Mouse (Mus musculus): ENCODE measurements around the gene Brd2.

The Brd2 gene

GRCm38 (mm10) chr17:34078148-34078547, 44.3 kb downstream of the Brd2 start:
- Histone ChIP-seq H3K4me1 (replicated peaks; ENCODE audit: low read depth, low read length) (peaks cover 43% of the 10 kb centered on the region), H3K4me3 (replicated peaks; ENCODE audit: low read length) (no peak overlapping the region), H3K36me3 (ENCODE audit: insufficient read depth, low read length) (no peaks in the 10 kb centered on the region), H3K27me3 (ENCODE audit: insufficient read depth, low read length) (peaks cover 33% of the 10 kb centered on the region), H3K9me3 (ENCODE audit: low read length) (no peaks in the 10 kb centered on the region)
- no peak for TF ChIP-seq POU5F1 (IDR thresholded peaks at IDR 0.05; ENCODE audit: borderline replicate concordance, low read length)
- no peak for TF ChIP-seq NANOG (IDR thresholded peaks at IDR 0.05; ENCODE audit: borderline replicate concordance, low read length)
- no peak for TF ChIP-seq CTCF (conservative IDR thresholded peaks at IDR 0.05; ENCODE audit: low read length)

GRCm38 (mm10) chr17:34077549-34077948, 44.9 kb downstream of the Brd2 start:
- H3K9me3 ChIP-seq (ENCODE audit: low read length): no peaks in the 10 kb centered on the region
- no peak for TF ChIP-seq POU5F1 (IDR thresholded peaks at IDR 0.05; ENCODE audit: borderline replicate concordance, low read length)
- peak; percentile 83 for TF ChIP-seq CTCF (conservative IDR thresholded peaks at IDR 0.05; ENCODE audit: low read length)
- TF ChIP-seq NANOG (IDR thresholded peaks at IDR 0.05; ENCODE audit: borderline replicate concordance, low read length): no peak
- peaks cover 33% of the 10 kb centered on the region for H3K27me3 ChIP-seq (ENCODE audit: insufficient read depth, low read length)
- H3K36me3 ChIP-seq (ENCODE audit: insufficient read depth, low read length): no peaks in the 10 kb centered on the region
- H3K4me1 ChIP-seq (replicated peaks; ENCODE audit: low read depth, low read length): peaks cover 37% of the 10 kb centered on the region
- no peak overlapping the region for H3K4me3 ChIP-seq (replicated peaks; ENCODE audit: low read length)

- Histone ChIP-seq H3K4me1 (replicated peaks; ENCODE audit: low read depth, low read length) (peaks cover 31% of the 10 kb centered on the region), H3K27me3 (ENCODE audit: insufficient read depth, low read length) (peaks cover 33% of the 10 kb centered on the region), H3K4me3 (replicated peaks; ENCODE audit: low read length) (no peak overlapping the region), H3K36me3 (ENCODE audit: insufficient read depth, low read length) (no peaks in the 10 kb centered on the region), H3K9me3 (ENCODE audit: low read length) (peaks cover 4% of the 10 kb centered on the region; the same call in 1 of the 2 replicates)
- no peak for TF ChIP-seq NANOG (IDR thresholded peaks at IDR 0.05; ENCODE audit: borderline replicate concordance, low read length)
- TF ChIP-seq CTCF (conservative IDR thresholded peaks at IDR 0.05; ENCODE audit: low read length): peak; percentile 91
Observed at GRCm38 (mm10) chr17:34075271-34075670, 47.2 kb downstream of the Brd2 start.

GRCm38 (mm10) chr17:34072091-34072490, 50.3 kb downstream of the Brd2 start:
- H3K9me3 ChIP-seq (ENCODE audit: low read length): peaks cover 4% of the 10 kb centered on the region; the same call in 1 of the 2 replicates
- peaks cover 30% of the 10 kb centered on the region for H3K27me3 ChIP-seq (ENCODE audit: insufficient read depth, low read length)
- no peak overlapping the region for H3K4me3 ChIP-seq (replicated peaks; ENCODE audit: low read length)
- H3K36me3 ChIP-seq (ENCODE audit: insufficient read depth, low read length): no peaks in the 10 kb centered on the region
- TF ChIP-seq POU5F1 (IDR thresholded peaks at IDR 0.05; ENCODE audit: borderline replicate concordance, low read length) (no peak), NANOG (IDR thresholded peaks at IDR 0.05; ENCODE audit: borderline replicate concordance, low read length) (no peak), CTCF (conservative IDR thresholded peaks at IDR 0.05; ENCODE audit: low read length) (no peak)
- peaks cover 6% of the 10 kb centered on the region; the same call in 1 of the 2 replicates for H3K4me1 ChIP-seq (replicated peaks; ENCODE audit: low read depth, low read length)

- H3K4me3 ChIP-seq (replicated peaks; ENCODE audit: low read length): no peak overlapping the region
- peaks cover 4% of the 10 kb centered on the region; the same call in 1 of the 2 replicates for H3K9me3 ChIP-seq (ENCODE audit: low read length)
- no peak for TF ChIP-seq CTCF (conservative IDR thresholded peaks at IDR 0.05; ENCODE audit: low read length)
- no peak for TF ChIP-seq NANOG (IDR thresholded peaks at IDR 0.05; ENCODE audit: borderline replicate concordance, low read length)
- TF ChIP-seq POU5F1 (IDR thresholded peaks at IDR 0.05; ENCODE audit: borderline replicate concordance, low read length): no peak
- H3K4me1 ChIP-seq (replicated peaks; ENCODE audit: low read depth, low read length): peaks cover 27% of the 10 kb centered on the region
- H3K27me3 ChIP-seq (ENCODE audit: insufficient read depth, low read length): peaks cover 11% of the 10 kb centered on the region
- no peaks in the 10 kb centered on the region for H3K36me3 ChIP-seq (ENCODE audit: insufficient read depth, low read length)
Observed at GRCm38 (mm10) chr17:34068864-34069263, 53.6 kb downstream of the Brd2 start.
